Mouse (Mus musculus) left cerebral cortex, adult 2 months (tissue): ENCODE measurements around the gene Cdca5. TPM values are rescaled to one million over a fixed set of nuclear protein-coding genes. Genes with fewer than 3 reads are reported as not detected.
"Not testable (repeated sequence)": the region's sequence is repeated elsewhere in the genome, so short reads cannot be mapped to it uniquely, and the experiment has no call there.

Experiments
- DNase-seq, 2 experiments: peaks; one replicate each; pipeline ENCODE4 v3.0.0; 2021 to 2022; ENCODE audit warnings: low spot score in 2 of 2, mixed read lengths in 1 of 2; ENCODE audit errors: extremely low spot score in 1 of 2
- H3K27ac ChIP-seq: fragments of 200-600 bp; 2 replicates; pipeline ENCODE4 v1.8.1; 2022
- H3K4me3 ChIP-seq: fragments of 200-600 bp; 2 replicates; pipeline ENCODE4 v1.8.1; 2022
- CTCF ChIP-seq: fragments of 200-600 bp; IDR thresholded peaks from 2 replicates; pipeline ENCODE4 v1.8.1; 2022; ENCODE audit warnings: antibody characterized with exemption, mild to moderate bottlenecking, moderate library complexity
- intact Hi-C: fragments of 180-260 bp; cut with DNase I; formaldehyde crosslinking; loops from one replicate; pipeline ENCODE4 v1.15.1; 2025
- long read RNA-seq, 2 experiments: library from polyadenylated mRNA; stranded (forward); transcript quantifications; one replicate each; pipeline ENCODE4 v2.0.0; 2021; ENCODE audit warnings: borderline mapping rate in 2 of 2
- total RNA-seq, 2 experiments: library from RNA; stranded (reverse); gene quantifications; 2 replicates each; pipeline ENCODE4 v1.2.3; 2021

The Cdca5 gene
- not detected for total RNA-seq
- long read RNA-seq, experiment 1, result 0 reads
- long read RNA-seq, experiment 2, result 0 reads

- Histone ChIP-seq H3K4me3 (peak within 1 kb of the TSS; percentile 70), H3K27ac (peak within 1 kb of the TSS; percentile 22; the same call in 1 of the 2 replicates)
- intact Hi-C loops, result loop anchor here (2.0 to 10.0 kb wide), 3 partner anchors 24 to 250 kb away; partner anchors contain the start of genes Men1, Sac3d1 and Znhit2
- TF ChIP-seq CTCF, result no peak; the same call in 1 of the 2 replicates
- peak; percentile 94 to 97 for DNase-seq
These were observed at the start of gene Cdca5, which contains the start of gene Zfpl1 for GRCm38 (mm10) chr19:6084478-6085248. Gene Cdca5 (plus strand): TSS chr19:6084983. Gene Zfpl1 (minus strand): TSS chr19:6084956.

- intact Hi-C loops, result no loop called here
- no peak for TF ChIP-seq CTCF
- H3K27ac ChIP-seq, result no peak overlapping the region
- H3K4me3 ChIP-seq, result no peak overlapping the region
- DNase-seq, result no peak
These were observed 48.7 kb upstream of the Cdca5 start for GRCm38 (mm10) chr19:6035966-6036585.

GRCm38 (mm10) chr19:6037695-6038094, 47.1 kb upstream of the Cdca5 start:
- DNase-seq, result no peak
- intact Hi-C loops, result no loop called here
- H3K27ac ChIP-seq, result no peak overlapping the region
- no peak overlapping the region for H3K4me3 ChIP-seq
- no peak for TF ChIP-seq CTCF

- intact Hi-C loops, result no loop called here
- no peak for DNase-seq
- no peak for TF ChIP-seq CTCF
- no peak overlapping the region for H3K27ac ChIP-seq
- H3K4me3 ChIP-seq, result no peak overlapping the region
These were observed 46.5 kb upstream of the Cdca5 start for GRCm38 (mm10) chr19:6038326-6038725.

- peak; percentile 28 for TF ChIP-seq CTCF
- no peak for DNase-seq
- Histone ChIP-seq H3K4me3 (no peak overlapping the region), H3K27ac (no peak overlapping the region)
- intact Hi-C loops, result loop anchor here (10.0 kb wide), 1 partner anchor 255 kb away; no protein-coding TSS in a partner anchor
These were observed 44.8 kb upstream of the Cdca5 start for GRCm38 (mm10) chr19:6040002-6040401.

GRCm38 (mm10) chr19:6042293-6042692, 42.5 kb upstream of the Cdca5 start:
- no peak for DNase-seq
- no peak overlapping the region for H3K27ac ChIP-seq
- intact Hi-C loops, result loop anchor here (10.0 kb wide), 1 partner anchor 257 kb away; no protein-coding TSS in a partner anchor
- no peak overlapping the region for H3K4me3 ChIP-seq
- TF ChIP-seq CTCF, result no peak

GRCm38 (mm10) chr19:6044102-6044501, 40.7 kb upstream of the Cdca5 start:
- intact Hi-C loops, result loop anchor here (10.0 kb wide), 1 partner anchor 259 kb away; no protein-coding TSS in a partner anchor
- H3K4me3 ChIP-seq, DNase-seq, H3K27ac ChIP-seq: not testable (repeated sequence)
- peak; percentile 46 for TF ChIP-seq CTCF

GRCm38 (mm10) chr19:6045366-6046293, 39.2 kb upstream of the Cdca5 start:
- DNase-seq, result no peak
- Histone ChIP-seq H3K27ac (peak overlapping the region; percentile 99), H3K4me3 (peak overlapping the region; percentile 64)
- no peak; the same call in none of the 2 replicates for TF ChIP-seq CTCF
- intact Hi-C loops, result loop anchor here (1.0 to 10.0 kb wide), 4 partner anchors 32 to 261 kb away; partner anchors contain the start of genes Pola2, Snx15 and Vps51

- intact Hi-C loops, result loop anchor here (1.0 to 10.0 kb wide), 5 partner anchors 11 to 262 kb away; partner anchors contain the start of genes Fau, Mrpl49, Pola2 and Snx15
These were observed 38.3 kb upstream of the Cdca5 start, which contains the start of gene Syvn1 for GRCm38 (mm10) chr19:6046294-6047153. Gene Syvn1 (plus strand): TSS chr19:6046576.

GRCm38 (mm10) chr19:6047154-6047898, 37.5 kb upstream of the Cdca5 start:
- no peak for DNase-seq
- no peak for TF ChIP-seq CTCF
- intact Hi-C loops, result loop anchor here (1.0 to 10.0 kb wide), 4 partner anchors 10 to 263 kb away; partner anchors contain the start of genes Fau, Mrpl49, Pola2 and Snx15
- H3K4me3 ChIP-seq, result peak overlapping the region; percentile 64
- peak overlapping the region; percentile 99 for H3K27ac ChIP-seq

More at GRCm38 (mm10) chr19:6046294-6047153, 38.3 kb upstream of the Cdca5 start, which contains the start of gene Syvn1:
- Histone ChIP-seq H3K27ac (peak within 1 kb of the TSS; percentile 99), H3K4me3 (peak within 1 kb of the TSS; percentile 64)
- TF ChIP-seq CTCF, result no peak
- DNase-seq, result peak; percentile 89
